Mouse (Mus musculus): ENCODE results near the gene Map3k4.

- TF ChIP-seq POLR2A (IDR thresholded peaks at IDR 0.05; ENCODE audit: extremely low read depth, insufficient read depth, low read length): no peak
- no peak for TF ChIP-seq CTCF (IDR thresholded peaks at IDR 0.05; ENCODE audit: low read depth, low read length)
Observed at GRCm38 (mm10) chr17:12256142-12256541, 62.5 kb downstream of the Map3k4 start.

Data from liver, adult 2 months (tissue).